Mouse (Mus musculus) megakaryocyte progenitor cell, adult 5-6 weeks (primary cell): Measurements from ENCODE around the gene Vps4a. TPM values are rescaled to one million over a fixed set of nuclear protein-coding genes. Genes with fewer than 3 reads are reported as not detected.
"Not testable (repeated sequence)": the region's sequence is repeated elsewhere in the genome, so short reads cannot be mapped to it uniquely, and the experiment has no call there.

Source experiments
- ATAC-seq: replicated peaks from 2 replicates; pipeline ENCODE4 v1.8.0; 2016; ENCODE audit warnings: mild to moderate bottlenecking, moderate TSS enrichment, inconsistent platforms; ENCODE audit not compliant: poor library complexity
- total RNA-seq, 2 experiments: library from RNA; stranded (forward) in 1 of 2; stranded (reverse) in 1 of 2; fragments of 157-497, 149-512 nt in 1 of 2; fragments of 200-1000 nt in 1 of 2; gene quantifications; 2 replicates each; pipeline versions ENCODE4 v1.2.3 to v1.2.4; 2015 to 2017

The Vps4a gene
- total RNA-seq (2015) (26.4 and 27.4 TPM in 2 replicates), total RNA-seq (2017) (34.3 and 34.5 TPM in 2 replicates)

GRCm38 (mm10) chr8:107030650-107031576, at the start of gene Vps4a:
TSS of gene Vps4a (plus strand) at chr8:107031222.
- ATAC-seq, result peak; percentile 90

GRCm38 (mm10) chr8:106985404-106985821, 45.6 kb upstream of the Vps4a start:
- ATAC-seq, result no peak

- ATAC-seq, result no peak
Observed at GRCm38 (mm10) chr8:106985951-106986350, 45.1 kb upstream of the Vps4a start.

- no peak for ATAC-seq
Observed at GRCm38 (mm10) chr8:106987557-106987956, 43.5 kb upstream of the Vps4a start.

- no peak for ATAC-seq
Observed at GRCm38 (mm10) chr8:106991393-106991792, 39.6 kb upstream of the Vps4a start.

- ATAC-seq, result not testable (repeated sequence)
Observed at GRCm38 (mm10) chr8:106996339-106996738, 34.7 kb upstream of the Vps4a start.

- ATAC-seq, result no peak
Observed at GRCm38 (mm10) chr8:106997416-106997815, 33.6 kb upstream of the Vps4a start.

- ATAC-seq, result no peak
Observed at GRCm38 (mm10) chr8:106999068-106999467, 32.0 kb upstream of the Vps4a start.

GRCm38 (mm10) chr8:107002532-107002931, 28.5 kb upstream of the Vps4a start:
- ATAC-seq, result peak; percentile 100

- no peak for ATAC-seq
Observed at GRCm38 (mm10) chr8:107007795-107008194, 23.2 kb upstream of the Vps4a start.

- no peak for ATAC-seq
Observed at GRCm38 (mm10) chr8:107012666-107013065, 18.4 kb upstream of the Vps4a start.

- no peak for ATAC-seq
Observed at GRCm38 (mm10) chr8:107014915-107015314, 16.1 kb upstream of the Vps4a start.

GRCm38 (mm10) chr8:107023479-107023878, 7.5 kb upstream of the Vps4a start:
- ATAC-seq, result no peak

- no peak for ATAC-seq
Observed at GRCm38 (mm10) chr8:107029310-107029709, 1.7 kb upstream of the Vps4a start.

GRCm38 (mm10) chr8:107030058-107030457, 964 bp upstream of the Vps4a start:
- peak; percentile 52 for ATAC-seq

GRCm38 (mm10) chr8:107031577-107032090, 612 bp downstream of the Vps4a start:
- ATAC-seq, result 0 out of 2 replicates have a peak, but pooled peaks have one; percentile 1

GRCm38 (mm10) chr8:107033609-107034008, 2.6 kb downstream of the Vps4a start:
- not testable (repeated sequence) for ATAC-seq

GRCm38 (mm10) chr8:107035641-107036040, 4.6 kb downstream of the Vps4a start:
- no peak for ATAC-seq

GRCm38 (mm10) chr8:107036626-107037025, 5.6 kb downstream of the Vps4a start:
- ATAC-seq, result no peak

- peak; percentile 64 for ATAC-seq
Observed at GRCm38 (mm10) chr8:107040632-107041031, 9.6 kb downstream of the Vps4a start.

- no peak for ATAC-seq
Observed at GRCm38 (mm10) chr8:107045478-107045877, 14.5 kb downstream of the Vps4a start.

- no peak for ATAC-seq
Observed at GRCm38 (mm10) chr8:107046976-107047375, 16.0 kb downstream of the Vps4a start.
